Mouse (Mus musculus) gastrocnemius, adult 2 months (tissue): ENCODE measurements at regions not wholly inside any gene's neighbourhood (a gene's known extent, or its start where the extent isn't known, plus 50 kb on each side); places are given as distances from the start of the nearest gene placed in this dataset.
A peak's percentile ranks its signal among the peaks of the same experiment; 100 is the strongest.

Experiments
- DNase-seq: peaks from one replicate; pipeline ENCODE4 v3.0.0; 2022
- H3K27ac ChIP-seq: fragments of 200-600 bp; 2 replicates; pipeline ENCODE4 v1.8.1; 2022; ENCODE audit warnings: mild to moderate bottlenecking
- H3K4me3 ChIP-seq: fragments of 200-600 bp; 2 replicates; pipeline ENCODE4 v1.8.1; 2022; ENCODE audit warnings: mild to moderate bottlenecking, moderate library complexity
- CTCF ChIP-seq: fragments of 200-600 bp; IDR thresholded peaks from 2 replicates; pipeline ENCODE4 v1.8.1; 2022; ENCODE audit warnings: antibody characterized with exemption, mild to moderate bottlenecking, moderate library complexity
- intact Hi-C: fragments of 180-260 bp; cut with DNase I; formaldehyde crosslinking; loops from one replicate; pipeline ENCODE4 v1.15.1; 2025

GRCm38 (mm10) chr13:37619841-37620725, 158.1 kb upstream of the Rreb1 start:
- intact Hi-C loops: loop anchor here (5.0 kb wide), 1 partner anchor 58 kb away; no protein-coding TSS in a partner anchor
- no peak for TF ChIP-seq CTCF
- peak; percentile 39 for DNase-seq
- H3K27ac ChIP-seq: peak overlapping the region; percentile 75
- H3K4me3 ChIP-seq: no peak overlapping the region

GRCm38 (mm10) chr13:37621319-37622050, 156.7 kb upstream of the Rreb1 start:
- peak; percentile 15; the same call in 1 of the 2 replicates for TF ChIP-seq CTCF
- Histone ChIP-seq H3K4me3 (no peak overlapping the region), H3K27ac (no peak overlapping the region)
- DNase-seq: no peak
- intact Hi-C loops: loop anchor here (5.0 kb wide), 1 partner anchor 59 kb away; no protein-coding TSS in a partner anchor

DNA sequence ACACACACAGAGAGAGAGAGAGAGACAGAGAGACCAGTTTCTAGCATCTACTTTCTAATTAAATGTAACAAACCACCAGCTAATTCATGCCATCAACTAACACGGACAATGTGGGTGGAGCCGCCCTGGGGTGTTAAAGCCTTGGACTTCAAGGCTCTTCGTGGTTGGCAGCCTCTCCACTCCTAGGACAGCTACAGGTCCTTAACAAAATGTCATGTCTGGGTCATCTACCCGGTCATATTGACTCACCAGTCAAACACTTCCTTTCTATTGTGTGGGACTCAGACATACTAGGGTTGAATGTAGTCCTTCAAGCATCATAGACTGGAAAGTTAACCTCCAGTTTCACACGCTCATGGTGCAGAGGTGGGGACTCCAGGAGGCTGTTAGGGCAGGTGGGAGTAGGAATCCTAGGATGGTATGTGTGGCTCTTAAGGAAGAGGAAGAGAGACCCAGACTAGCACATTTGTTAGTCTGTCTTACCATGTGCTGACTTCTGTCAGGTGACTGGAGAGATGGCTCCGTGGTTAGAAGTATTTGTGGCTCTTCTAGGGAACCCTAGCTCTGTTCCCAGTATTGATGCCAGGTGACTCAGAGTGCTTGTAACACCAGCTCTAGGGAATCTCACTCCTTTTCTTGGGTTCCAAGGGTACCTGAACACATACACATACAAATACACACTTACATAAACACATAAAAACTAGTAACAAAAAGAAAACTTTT, 155.7 kb upstream of the Rreb1 start:
- no peak for DNase-seq
- intact Hi-C loops: loop anchor here (5.0 kb wide), 1 partner anchor 60 kb away; no protein-coding TSS in a partner anchor
- no peak for TF ChIP-seq CTCF
- Histone ChIP-seq H3K27ac (peak overlapping the region; percentile 48), H3K4me3 (no peak overlapping the region)

GRCm38 (mm10) chr13:37624741-37625140, 153.5 kb upstream of the Rreb1 start:
- no peak for DNase-seq
- intact Hi-C loops: loop anchor here (5.0 kb wide), 1 partner anchor 62 kb away; no protein-coding TSS in a partner anchor
- Histone ChIP-seq H3K27ac (no peak overlapping the region), H3K4me3 (no peak overlapping the region)
- TF ChIP-seq CTCF: no peak

DNA sequence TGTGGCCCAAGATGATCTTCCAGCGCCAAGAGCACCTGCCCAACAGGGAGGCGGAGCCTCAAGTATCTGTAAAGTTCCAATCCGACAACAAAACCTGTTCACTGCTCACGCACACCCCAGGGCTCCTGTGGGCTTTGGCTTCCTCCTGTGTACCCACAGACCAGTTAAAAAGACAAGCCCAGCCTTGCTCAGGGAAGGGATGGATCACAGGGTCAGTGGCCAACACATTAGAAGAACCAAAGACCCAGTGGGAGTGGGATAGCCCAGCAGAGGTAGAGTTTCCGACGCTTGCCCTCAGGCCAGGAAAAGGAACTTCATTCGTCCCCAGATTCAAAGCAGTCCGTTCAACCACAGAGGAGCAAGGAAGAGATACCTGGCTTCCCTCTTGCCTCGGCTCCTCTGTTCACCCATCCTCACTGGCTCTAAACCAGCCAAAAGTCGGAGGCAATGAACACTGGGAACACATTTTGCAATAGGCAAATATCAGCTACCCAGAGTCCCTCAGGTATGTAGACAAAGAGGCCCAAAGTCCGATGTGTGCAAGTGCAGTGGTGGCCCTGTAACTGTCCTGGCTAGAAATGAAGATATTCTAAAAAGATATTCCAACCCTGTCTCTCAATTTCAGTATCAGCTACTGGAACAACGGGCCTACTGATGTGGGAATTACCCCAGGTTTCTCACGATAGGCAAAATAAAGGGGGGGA, 152.5 kb upstream of the Rreb1 start:
- DNase-seq: no peak
- intact Hi-C loops: no loop called here
- Histone ChIP-seq H3K27ac (no peak overlapping the region), H3K4me3 (no peak overlapping the region)
- TF ChIP-seq CTCF: no peak

- DNase-seq: peak; percentile 41
- no peak for TF ChIP-seq CTCF
- H3K27ac ChIP-seq: peak overlapping the region; percentile 70
- intact Hi-C loops: no loop called here
- no peak overlapping the region for H3K4me3 ChIP-seq
These were observed 149.6 kb upstream of the Rreb1 start for GRCm38 (mm10) chr13:37628391-37629270.

- Histone ChIP-seq H3K4me3 (no peak overlapping the region), H3K27ac (peak overlapping the region; percentile 70)
- intact Hi-C loops: no loop called here
- no peak for TF ChIP-seq CTCF
- DNase-seq: peak; percentile 42
These were observed 148.8 kb upstream of the Rreb1 start for GRCm38 (mm10) chr13:37629271-37629899.

- no peak overlapping the region for H3K4me3 ChIP-seq
- no peak overlapping the region for H3K27ac ChIP-seq
- intact Hi-C loops: no loop called here
- no peak for TF ChIP-seq CTCF
- DNase-seq: no peak
These were observed 145.3 kb upstream of the Rreb1 start for GRCm38 (mm10) chr13:37632835-37633440.

- DNase-seq: no peak
- Histone ChIP-seq H3K4me3 (no peak overlapping the region), H3K27ac (no peak overlapping the region)
- TF ChIP-seq CTCF: no peak
- intact Hi-C loops: no loop called here
These were observed 141.8 kb upstream of the Rreb1 start for GRCm38 (mm10) chr13:37636363-37636762.

GRCm38 (mm10) chr13:37637151-37637550, 141.0 kb upstream of the Rreb1 start:
- intact Hi-C loops: no loop called here
- no peak for TF ChIP-seq CTCF
- H3K27ac ChIP-seq: no peak overlapping the region
- H3K4me3 ChIP-seq: no peak overlapping the region
- DNase-seq: no peak
